Mouse (Mus musculus): ENCODE measurements around the gene Trim75.

- no peak for TF ChIP-seq CTCF (IDR thresholded peaks at IDR 0.05; ENCODE audit: low read depth)
- TF ChIP-seq EP300 (IDR thresholded peaks at IDR 0.05; ENCODE audit: low read depth), result no peak
Measured at GRCm38 (mm10) chr8:64934997-64935396, 52.6 kb downstream of the Trim75 start.

Measured in liver, embryonic 14.5 days (tissue).